Mouse (Mus musculus) ES-Bruce4 (cell line): ENCODE data around the gene Taf5. TPM values are rescaled to one million over a fixed set of nuclear protein-coding genes. Genes with fewer than 3 reads are reported as not detected.

Experiments used
- H3K27ac ChIP-seq: 2 replicates; pipeline ENCODE4 v1.5.1; 2012; ENCODE audit warnings: low read length, inconsistent platforms; ENCODE audit not compliant: insufficient read depth
- H3K27me3 ChIP-seq: 2 replicates; pipeline ENCODE4 v1.6.1; 2012; ENCODE audit warnings: mild to moderate bottlenecking, low read length, inconsistent platforms; ENCODE audit not compliant: control insufficient read depth, poor library complexity, insufficient read depth, severe bottlenecking
- H3K36me3 ChIP-seq: 2 replicates; pipeline ENCODE4 v1.6.1; 2012; ENCODE audit warnings: inconsistent platforms, mild to moderate bottlenecking, low read length, moderate library complexity; ENCODE audit not compliant: control insufficient read depth, poor library complexity, insufficient read depth, severe bottlenecking
- H3K4me1 ChIP-seq: one replicate; pipeline ENCODE4 v1.8.1; 2011; ENCODE audit warnings: low read length; ENCODE audit not compliant: control insufficient read depth, insufficient read depth
- H3K4me3 ChIP-seq: 2 replicates; pipeline ENCODE4 v1.5.1; 2011; ENCODE audit warnings: low read depth, mild to moderate bottlenecking, low read length
- H3K9ac ChIP-seq: 2 replicates; pipeline ENCODE4 v1.6.1; 2012; ENCODE audit warnings: low read depth, mild to moderate bottlenecking, inconsistent platforms; ENCODE audit not compliant: poor library complexity, severe bottlenecking
- H3K9me3 ChIP-seq: replicated peaks from 2 replicates; pipeline ENCODE4 v1.6.1; 2012; ENCODE audit warnings: mild to moderate bottlenecking, low read length, inconsistent platforms; ENCODE audit not compliant: control insufficient read depth, poor library complexity, insufficient read depth, severe bottlenecking
- CTCF ChIP-seq: IDR thresholded peaks from one replicate; pipeline ENCODE4 v1.8.1; 2011; ENCODE audit warnings: low read depth, low read length
- EP300 ChIP-seq: IDR thresholded peaks from 2 replicates; pipeline ENCODE4 v1.6.1; 2011; ENCODE audit warnings: low read depth, low read length; ENCODE audit not compliant: insufficient read depth
- POLR2A ChIP-seq: IDR thresholded peaks from one replicate; pipeline ENCODE4 v1.8.1; 2011; ENCODE audit warnings: low read length; ENCODE audit not compliant: insufficient read depth
- polyA plus RNA-seq: library from polyadenylated mRNA; stranded (reverse); fragments of >200 nt; gene quantifications from 2 replicates; pipeline ENCODE4 v1.2.4, GENCODE M21; 2011; ENCODE audit warnings: low read depth; ENCODE audit not compliant: missing spikeins, insufficient read depth, insufficient read length

The Taf5 gene
- polyA plus RNA-seq, 1 experiment = 21.8 TPM

- Histone ChIP-seq H3K9me3 (no peaks in the 10 kb centered on the region), H3K36me3 (peaks cover 37% of the 10 kb centered on the region), H3K4me1 (no peaks in the 10 kb centered on the region), H3K27me3 (no peaks in the 10 kb centered on the region), H3K4me3 (no peak overlapping the region), H3K27ac (no peak overlapping the region), H3K9ac (no peak overlapping the region)
- TF ChIP-seq EP300 = no peak
- no peak for TF ChIP-seq CTCF
- TF ChIP-seq POLR2A = no peak
Measured at GRCm38 (mm10) chr19:47088226-47088625, 20.7 kb downstream of the Taf5 start.

GRCm38 (mm10) chr19:47089718-47090525 lies 22.4 kb downstream of the Taf5 start:
- peaks cover 28% of the 10 kb centered on the region for H3K36me3 ChIP-seq
- TF ChIP-seq EP300 (no peak), POLR2A (no peak), CTCF (no peak)
- no peaks in the 10 kb centered on the region for H3K4me1 ChIP-seq
- no peaks in the 10 kb centered on the region for H3K27me3 ChIP-seq
- no peaks in the 10 kb centered on the region for H3K9me3 ChIP-seq
- peak overlapping the region; percentile 18 for H3K27ac ChIP-seq
- H3K9ac ChIP-seq = peak overlapping the region; percentile 84
- peak overlapping the region; percentile 80 for H3K4me3 ChIP-seq

GRCm38 (mm10) chr19:47090550-47091156 lies 23.1 kb downstream of the Taf5 start, which contains the start of the genes Usmg5 and Pdcd11:
Usmg5 (minus strand) TSS chr19:47090647.
Pdcd11 (plus strand) TSS chr19:47090768.
- H3K27me3 ChIP-seq = no peaks in the 10 kb centered on the region
- peak within 1 kb of the TSS; percentile 18 for H3K27ac ChIP-seq
- H3K36me3 ChIP-seq = peaks cover 31% of the 10 kb centered on the region
- H3K9me3 ChIP-seq = no peaks in the 10 kb centered on the region
- peak within 1 kb of the TSS; percentile 94 for H3K4me3 ChIP-seq
- H3K9ac ChIP-seq = peak within 1 kb of the TSS; percentile 84
- H3K4me1 ChIP-seq = no peaks in the 10 kb centered on the region
- TF ChIP-seq EP300 (no peak), CTCF (no peak), POLR2A (peak; percentile 97)

- Histone ChIP-seq H3K27me3 (no peaks in the 10 kb centered on the region), H3K36me3 (peaks cover 82% of the 10 kb centered on the region)
Measured at GRCm38 (mm10) chr19:47101080-47101479, 33.5 kb downstream of the Taf5 start.

GRCm38 (mm10) chr19:47104641-47105271 lies 37.2 kb downstream of the Taf5 start:
- H3K4me1 ChIP-seq = no peaks in the 10 kb centered on the region
- TF ChIP-seq EP300 (no peak), CTCF (no peak), POLR2A (no peak)
- H3K4me3 ChIP-seq = no peak overlapping the region

More at GRCm38 (mm10) chr19:47101080-47101479, 33.5 kb downstream of the Taf5 start:
- no peak overlapping the region for H3K9ac ChIP-seq
- H3K4me3 ChIP-seq = no peak overlapping the region
- H3K9me3 ChIP-seq = no peaks in the 10 kb centered on the region
- no peaks in the 10 kb centered on the region for H3K4me1 ChIP-seq
- H3K27ac ChIP-seq = no peak overlapping the region
- TF ChIP-seq POLR2A (no peak), CTCF (no peak), EP300 (no peak)

GRCm38 (mm10) chr19:47118634-47119033 lies 51.1 kb downstream of the Taf5 start:
- H3K4me3 ChIP-seq = no peak overlapping the region
- no peaks in the 10 kb centered on the region for H3K9me3 ChIP-seq
- H3K27ac ChIP-seq = no peak overlapping the region
- H3K27me3 ChIP-seq = no peaks in the 10 kb centered on the region
- H3K4me1 ChIP-seq = no peaks in the 10 kb centered on the region
- H3K36me3 ChIP-seq = peaks cover 51% of the 10 kb centered on the region
- H3K9ac ChIP-seq = no peak overlapping the region
- TF ChIP-seq CTCF (no peak), EP300 (no peak), POLR2A (no peak)

More at GRCm38 (mm10) chr19:47104641-47105271, 37.2 kb downstream of the Taf5 start:
- Histone ChIP-seq H3K27me3 (no peaks in the 10 kb centered on the region), H3K9me3 (no peaks in the 10 kb centered on the region), H3K27ac (no peak overlapping the region), H3K9ac (no peak overlapping the region), H3K36me3 (peaks cover 88% of the 10 kb centered on the region)
